Mouse (Mus musculus) CD4-positive, CD25-positive, alpha-beta regulatory T cell, adult 2 months (primary cell): ENCODE measurements around the gene Tspan31.

ENCODE experiments used
- DNase-seq: peaks from one replicate; pipeline ENCODE4 v3.0.0-alpha.2; 2012; ENCODE audit warnings: low read depth, low spot score

The Tspan31 gene

GRCm38 (mm10) chr10:127070190-127071121 lies at the start of gene Tspan31:
TSS of gene Tspan31 (minus strand) at chr10:127070264.
- DNase-seq, result peak; percentile 84

- DNase-seq, result no peak
Observed at GRCm38 (mm10) chr10:127119229-127119628, 49.2 kb upstream of the Tspan31 start.

- DNase-seq, result no peak
Observed at GRCm38 (mm10) chr10:127118470-127118869, 48.4 kb upstream of the Tspan31 start.

GRCm38 (mm10) chr10:127115068-127115467 lies 45.0 kb upstream of the Tspan31 start:
- peak; percentile 63 for DNase-seq

- DNase-seq, result no peak
Observed at GRCm38 (mm10) chr10:127114408-127114807, 44.3 kb upstream of the Tspan31 start.

- no peak for DNase-seq
Observed at GRCm38 (mm10) chr10:127111001-127111887, 41.2 kb upstream of the Tspan31 start.

GRCm38 (mm10) chr10:127108262-127108583 lies 38.2 kb upstream of the Tspan31 start:
- no peak for DNase-seq

- DNase-seq, result peak; percentile 73
Observed at GRCm38 (mm10) chr10:127107563-127108261, 37.6 kb upstream of the Tspan31 start.

GRCm38 (mm10) chr10:127103631-127104030 lies 33.6 kb upstream of the Tspan31 start:
- DNase-seq, result no peak

- DNase-seq, result no peak
Observed at GRCm38 (mm10) chr10:127101151-127101550, 31.1 kb upstream of the Tspan31 start.

- no peak for DNase-seq
Observed at GRCm38 (mm10) chr10:127100414-127100813, 30.4 kb upstream of the Tspan31 start.

- DNase-seq, result no peak
Observed at GRCm38 (mm10) chr10:127099868-127100267, 29.8 kb upstream of the Tspan31 start.

- no peak for DNase-seq
Observed at GRCm38 (mm10) chr10:127099191-127099590, 29.1 kb upstream of the Tspan31 start.

- DNase-seq, result no peak
Observed at GRCm38 (mm10) chr10:127098514-127098913, 28.4 kb upstream of the Tspan31 start.

- DNase-seq, result no peak
Observed at GRCm38 (mm10) chr10:127094382-127094802, 24.3 kb upstream of the Tspan31 start.

GRCm38 (mm10) chr10:127092742-127093141 lies 22.7 kb upstream of the Tspan31 start:
- DNase-seq, result no peak

GRCm38 (mm10) chr10:127091507-127092396 lies 21.7 kb upstream of the Tspan31 start:
- DNase-seq, result no peak

- DNase-seq, result no peak
Observed at GRCm38 (mm10) chr10:127090560-127091411, 20.7 kb upstream of the Tspan31 start.

- no peak for DNase-seq
Observed at GRCm38 (mm10) chr10:127085633-127086032, 15.6 kb upstream of the Tspan31 start.

GRCm38 (mm10) chr10:127085052-127085451 lies 15.0 kb upstream of the Tspan31 start:
- no peak for DNase-seq
